Mouse (Mus musculus) ES-CJ7 (cell line): ENCODE measurements around the gene Ergic1.
A peak's percentile ranks its signal among the peaks of the same experiment; 100 is the strongest.

ENCODE experiments used
- DNase-seq: peaks from one replicate; pipeline ENCODE4 v3.0.0; 2011; ENCODE audit warnings: low read depth, low spot score

The Ergic1 gene

DNA sequence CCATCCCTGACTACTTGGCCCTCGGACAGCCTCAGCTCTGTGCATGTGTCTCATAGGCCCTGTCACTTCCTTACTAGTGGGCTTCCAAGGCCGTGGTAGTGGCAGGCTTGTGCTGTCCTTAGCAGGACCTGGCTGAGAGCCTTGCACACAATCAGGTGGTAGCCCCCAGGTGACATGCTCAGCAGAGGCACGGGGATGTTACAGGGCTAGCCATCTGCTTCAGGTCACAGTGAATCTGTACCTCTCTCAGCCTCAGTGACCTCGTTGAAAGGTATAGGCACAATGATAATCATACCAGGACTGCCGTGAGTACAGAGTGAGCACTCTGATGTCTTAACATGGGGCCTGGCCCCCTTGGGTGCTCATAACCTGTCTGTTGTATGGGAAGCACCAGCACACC is 13.4 kb downstream of the Ergic1 start:
- DNase-seq, result no peak

DNA sequence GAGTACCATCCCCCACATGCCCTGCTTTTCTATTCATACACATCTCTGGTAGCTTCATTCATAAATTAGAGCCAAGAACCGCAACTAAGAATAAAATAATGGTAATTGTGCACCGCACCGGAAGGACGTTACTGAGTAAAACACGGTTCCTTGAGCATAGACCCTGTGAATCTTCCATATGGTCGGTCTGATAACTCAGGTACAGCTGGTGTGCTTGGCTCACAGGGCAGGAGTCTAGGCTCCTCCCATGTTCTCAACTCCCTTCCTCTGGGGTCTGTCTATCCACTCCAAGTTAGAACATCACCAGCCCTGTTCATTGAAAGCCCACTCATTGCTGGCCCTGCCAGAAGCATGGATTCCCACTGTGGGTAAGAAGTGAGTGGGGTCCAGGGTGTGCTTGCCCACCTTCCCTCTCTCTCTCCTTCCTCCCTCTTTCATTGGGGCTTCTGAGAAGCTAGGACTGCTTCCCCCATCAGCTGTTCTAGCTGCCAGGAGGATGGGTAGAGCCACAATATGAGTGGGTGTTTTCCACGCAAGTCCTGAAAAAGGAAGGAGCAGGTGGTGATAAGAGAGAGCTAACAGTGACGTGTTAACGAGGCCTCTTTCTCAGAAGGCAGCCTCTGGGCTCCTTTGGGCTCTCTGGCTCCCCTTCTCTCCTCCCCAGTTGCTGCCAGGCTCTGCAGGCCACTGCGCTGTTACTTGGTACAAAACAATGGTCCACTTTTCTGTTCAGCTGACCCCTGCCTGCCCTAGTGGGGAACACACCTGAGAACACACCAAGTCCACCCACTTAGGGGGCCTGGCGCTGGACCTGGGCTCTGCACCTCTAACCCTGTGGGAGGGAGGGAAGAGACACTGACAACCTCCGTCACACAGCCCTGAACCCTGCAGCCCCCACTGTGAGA is 14.7 kb downstream of the Ergic1 start:
- DNase-seq, result no peak

DNA sequence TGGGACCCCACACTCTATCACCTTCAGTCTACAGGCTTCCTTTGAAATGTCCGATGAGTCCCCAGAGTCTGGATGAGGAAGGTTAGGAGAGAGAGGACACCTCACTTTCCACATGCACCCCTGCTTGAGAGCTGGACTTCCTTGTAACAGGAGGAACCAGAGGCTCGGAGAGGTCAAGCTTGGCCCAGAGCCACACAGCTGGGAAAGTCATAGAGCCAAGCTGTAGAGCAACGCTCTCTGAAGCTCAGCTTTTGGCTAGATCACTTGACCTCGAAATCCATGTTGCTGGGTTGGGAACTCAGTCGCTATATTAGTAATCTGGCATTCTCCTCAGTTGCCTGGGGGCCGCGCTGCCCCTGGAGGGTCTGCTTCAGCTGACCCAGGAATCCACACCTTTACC is 15.5 kb downstream of the Ergic1 start:
- no peak for DNase-seq

DNA sequence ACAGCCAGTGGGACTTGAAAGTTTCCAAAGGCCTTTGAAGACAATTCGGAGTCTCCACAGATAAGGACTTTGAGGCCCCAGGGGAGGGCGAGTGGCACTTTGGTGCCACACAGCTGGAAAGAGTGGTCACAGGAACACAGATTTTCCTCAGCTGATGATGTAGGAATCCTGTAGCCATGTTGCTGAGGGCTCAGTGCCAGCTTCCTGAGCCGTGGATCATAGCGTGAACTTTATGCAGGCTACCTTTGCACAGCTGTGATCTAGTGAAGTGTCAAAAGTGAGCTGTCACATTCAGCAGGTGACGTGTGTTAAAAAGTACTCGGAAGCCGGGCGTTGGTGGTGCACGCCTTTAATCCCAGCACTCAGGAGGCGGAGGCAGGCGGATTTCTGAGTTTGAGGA is 16.0 kb downstream of the Ergic1 start:
- no peak for DNase-seq

DNA sequence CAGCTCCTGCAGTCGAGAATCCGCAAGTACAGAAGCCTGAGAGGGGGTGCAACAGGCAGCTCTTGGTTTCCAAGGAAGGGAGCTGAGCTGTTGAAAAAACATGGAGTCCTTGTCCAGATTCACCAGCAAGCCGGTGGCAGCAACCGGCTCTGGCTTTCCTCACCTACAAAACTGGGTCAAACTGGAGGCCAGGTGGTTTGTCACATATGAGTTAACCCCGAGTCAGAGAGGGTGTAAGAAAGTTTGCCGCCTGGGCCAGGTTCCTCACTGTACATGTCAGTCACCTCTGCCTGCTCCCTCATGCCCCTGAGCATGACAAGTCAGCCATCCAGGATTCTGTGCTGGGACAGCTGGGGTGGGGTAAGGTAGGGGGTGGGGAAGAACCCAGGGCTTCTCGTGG is 16.9 kb downstream of the Ergic1 start:
- DNase-seq, result no peak

DNA sequence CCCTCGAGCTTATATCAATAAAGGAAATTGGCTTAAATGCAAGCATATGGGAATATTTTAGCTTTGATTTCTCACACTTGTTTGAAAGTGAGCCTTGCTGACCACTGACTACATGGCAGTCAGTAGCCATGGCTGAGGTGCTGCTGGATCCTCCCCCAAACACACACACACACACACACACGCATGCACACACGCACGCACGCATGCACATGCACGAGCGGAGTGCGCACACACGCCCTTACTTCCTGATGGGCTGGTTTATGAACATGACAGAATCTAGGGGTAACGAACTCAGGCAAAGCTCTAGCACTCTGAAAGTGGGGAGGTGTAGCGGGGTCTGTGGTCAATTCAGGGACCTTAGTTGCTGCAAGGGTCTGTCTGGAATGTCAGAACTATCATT is 17.5 kb downstream of the Ergic1 start:
- no peak for DNase-seq

DNA sequence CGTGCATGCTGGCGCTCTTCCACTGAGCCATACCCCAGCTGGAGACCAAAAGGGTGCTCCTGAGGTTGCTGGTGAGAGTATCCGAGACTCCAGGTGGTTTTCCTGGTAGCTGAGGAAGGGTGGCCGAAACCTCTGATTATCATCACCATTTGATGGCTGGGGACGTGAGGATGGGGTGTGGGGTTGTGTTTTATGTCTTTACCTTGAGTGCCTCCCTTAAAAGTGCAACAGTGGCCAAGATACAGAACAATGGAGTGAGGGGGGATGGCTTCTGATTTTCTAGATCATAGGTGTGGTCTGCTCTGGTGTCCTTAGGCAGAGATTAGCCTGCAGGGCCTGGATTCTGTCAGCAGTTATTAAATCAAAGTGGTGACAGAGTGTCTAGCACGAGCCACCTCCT is 18.1 kb downstream of the Ergic1 start:
- no peak for DNase-seq

DNA sequence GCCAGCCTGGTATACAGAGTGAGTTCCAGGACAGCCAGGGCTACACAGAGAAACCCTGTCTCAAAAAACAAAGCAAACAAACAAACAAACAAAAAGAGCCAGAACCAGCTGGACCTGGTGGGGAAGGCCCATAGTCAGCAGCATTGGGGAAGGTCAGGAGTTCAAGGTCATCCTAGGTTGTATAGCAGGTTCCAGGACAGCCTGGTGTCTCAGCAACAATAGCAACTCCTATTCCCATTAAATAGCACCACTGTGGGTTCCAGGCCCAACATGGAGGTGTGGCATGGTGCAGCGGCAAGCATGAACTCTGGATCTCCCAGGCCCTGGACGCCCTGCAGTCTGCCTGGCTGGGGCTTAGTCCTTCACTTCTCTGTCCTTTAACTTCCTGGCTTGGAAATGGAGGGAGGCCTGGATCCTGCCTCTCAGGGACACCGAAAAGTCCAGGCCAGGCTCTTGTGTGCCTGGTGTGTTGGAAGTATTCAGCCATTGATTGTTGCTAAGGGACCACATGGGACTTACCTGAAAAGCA is 19.6 kb downstream of the Ergic1 start:
- peak; percentile 74 for DNase-seq

DNA sequence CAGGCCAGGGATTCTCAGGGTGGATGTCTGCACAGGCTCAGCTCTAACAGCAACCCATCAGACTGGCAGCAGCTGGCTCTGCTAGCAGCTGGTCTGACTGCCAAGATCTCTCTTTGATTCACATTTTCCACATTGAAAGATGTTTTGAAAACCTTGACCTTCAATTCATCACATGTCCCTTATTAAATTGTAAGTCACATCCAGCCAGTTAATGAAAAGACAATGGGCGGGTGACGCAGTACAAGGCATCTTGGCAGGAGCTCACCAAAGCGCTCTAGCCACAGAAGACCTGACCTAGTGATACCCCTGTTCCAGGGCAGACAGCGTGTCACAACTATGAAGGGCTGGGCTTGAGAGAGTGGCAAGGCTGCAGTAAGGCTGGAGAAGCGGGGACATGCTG is 21.0 kb downstream of the Ergic1 start:
- no peak for DNase-seq

DNA sequence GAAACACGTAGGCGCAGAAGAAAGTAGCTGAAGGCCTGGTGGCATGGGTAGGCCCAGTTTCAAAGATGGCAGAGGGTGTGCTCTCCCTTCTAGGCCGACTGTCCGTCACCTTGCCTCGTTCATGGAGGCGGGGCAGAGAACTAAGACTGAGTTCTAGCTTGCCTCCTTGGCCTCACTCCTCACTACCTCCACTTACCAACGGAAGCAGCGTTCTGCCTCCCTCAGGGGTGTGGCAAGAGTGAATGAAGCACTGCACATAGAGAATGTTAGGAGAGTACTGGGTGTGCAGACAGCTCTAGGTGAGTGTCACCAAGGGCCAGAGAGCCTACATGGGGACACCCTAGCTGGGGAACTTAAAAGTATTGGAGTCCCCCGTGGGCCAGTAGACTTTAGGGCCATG is 21.8 kb downstream of the Ergic1 start:
- no peak for DNase-seq

DNA sequence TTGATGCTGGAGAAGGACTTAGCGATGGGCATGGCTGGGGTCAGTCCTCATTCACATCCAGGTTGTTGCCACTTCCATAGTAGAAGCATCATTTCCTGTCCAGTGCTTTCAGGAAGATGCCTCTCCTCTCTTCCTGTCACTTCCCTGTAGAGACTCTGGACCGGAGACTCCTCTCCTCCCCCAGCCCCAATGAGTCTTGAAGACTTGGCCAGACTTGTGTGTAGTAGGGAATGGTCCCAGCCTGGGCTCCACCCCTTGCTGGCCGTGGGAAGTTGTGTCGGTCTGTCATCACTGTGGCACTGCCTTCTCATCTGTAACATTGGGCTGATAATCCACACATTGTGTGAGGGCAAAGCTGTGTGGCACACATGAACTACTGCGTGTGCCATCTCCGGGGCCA is 22.3 kb downstream of the Ergic1 start:
- DNase-seq, result no peak

DNA sequence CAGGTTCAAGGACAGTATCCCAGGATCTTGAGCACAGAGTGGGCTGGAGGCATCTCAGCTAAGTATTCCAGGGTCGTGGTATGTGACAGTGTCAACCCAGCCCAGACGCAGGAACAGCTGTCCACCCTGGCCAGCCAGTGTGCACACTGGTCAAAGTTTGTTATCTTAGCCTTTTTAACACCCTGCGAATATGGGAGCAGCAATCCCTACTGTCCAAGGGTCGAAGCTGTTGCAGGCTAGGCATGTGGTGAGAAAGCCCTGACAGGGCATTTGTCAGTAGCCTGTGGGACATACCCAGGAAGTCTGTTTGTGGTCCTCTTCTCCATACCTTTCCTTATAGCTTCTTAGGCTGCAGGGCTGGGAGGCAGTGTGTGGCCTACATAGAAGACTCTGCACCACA is 22.8 kb downstream of the Ergic1 start:
- DNase-seq, result no peak

DNA sequence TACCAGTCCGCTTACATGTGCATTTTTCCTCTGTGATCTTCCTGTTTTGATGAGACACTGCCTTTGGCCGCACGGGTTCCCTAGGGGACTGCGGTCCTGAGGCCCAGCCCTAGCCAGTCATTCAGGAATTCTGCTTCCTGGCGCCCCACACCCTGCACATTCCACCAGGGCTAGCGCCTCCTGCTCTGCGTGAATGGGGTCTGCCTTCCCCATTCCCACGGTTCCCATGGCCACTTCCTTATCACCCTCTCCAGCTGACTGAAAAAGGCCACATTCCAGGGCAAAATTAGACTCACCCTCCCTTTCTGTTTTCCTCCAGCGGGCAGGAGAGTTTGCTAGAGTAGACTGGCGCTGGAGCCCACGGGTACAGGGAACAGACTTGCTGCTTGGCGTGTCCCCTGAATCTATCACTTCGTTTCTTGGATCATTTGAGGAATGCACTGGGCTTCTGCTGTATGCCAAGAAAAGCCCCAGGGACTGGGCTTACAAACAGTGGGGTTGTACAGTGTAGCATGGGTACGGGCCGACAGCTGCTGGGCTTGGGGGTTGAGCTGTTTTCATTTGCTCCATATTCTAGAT is 23.4 kb downstream of the Ergic1 start:
- peak; percentile 56 for DNase-seq

DNA sequence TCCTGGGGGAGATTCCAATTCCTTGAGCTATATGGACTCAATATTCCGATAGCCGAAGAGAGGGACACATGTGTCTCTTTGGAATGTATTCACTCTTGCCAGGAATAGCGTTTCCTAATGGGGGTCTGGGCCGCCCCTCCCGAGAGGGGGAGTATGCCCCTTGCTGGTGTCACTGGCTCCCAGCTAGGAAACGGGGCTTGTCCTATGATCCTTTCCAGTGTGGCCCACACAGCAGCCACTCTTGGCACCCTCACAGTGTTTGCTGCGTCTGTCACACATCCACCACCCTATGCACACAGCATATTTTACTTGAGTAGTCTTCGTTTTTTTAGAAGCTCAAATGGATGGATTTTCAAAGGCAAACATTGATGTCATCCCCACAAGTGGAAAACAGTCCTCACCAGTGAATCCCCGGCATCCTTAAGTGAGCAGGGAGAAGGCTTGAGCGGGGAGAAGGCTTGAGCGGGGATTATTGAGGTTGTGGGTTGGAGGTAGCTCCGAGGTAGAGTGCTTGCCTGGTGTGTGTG is 26.7 kb downstream of the Ergic1 start:
- DNase-seq, result no peak

DNA sequence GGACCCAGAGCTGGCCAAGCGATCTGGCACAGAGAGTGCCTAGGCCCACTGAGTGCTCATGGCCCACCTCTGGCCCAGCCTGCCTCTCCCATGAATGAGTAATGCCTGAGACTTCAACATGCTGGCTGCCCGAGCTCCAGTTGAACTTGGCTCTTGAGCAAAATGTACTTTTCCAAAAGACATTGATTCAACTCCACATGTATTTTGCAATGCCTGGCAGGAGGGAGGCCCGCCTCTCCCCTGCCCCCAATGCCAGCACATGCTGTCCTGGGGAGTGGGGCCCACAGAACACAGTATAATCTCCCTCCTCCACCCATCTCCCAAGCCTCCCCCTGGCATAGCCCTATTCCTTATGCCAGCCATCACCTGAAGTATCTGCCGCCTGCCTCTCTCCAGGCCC is 31.2 kb downstream of the Ergic1 start:
- no peak for DNase-seq

DNA sequence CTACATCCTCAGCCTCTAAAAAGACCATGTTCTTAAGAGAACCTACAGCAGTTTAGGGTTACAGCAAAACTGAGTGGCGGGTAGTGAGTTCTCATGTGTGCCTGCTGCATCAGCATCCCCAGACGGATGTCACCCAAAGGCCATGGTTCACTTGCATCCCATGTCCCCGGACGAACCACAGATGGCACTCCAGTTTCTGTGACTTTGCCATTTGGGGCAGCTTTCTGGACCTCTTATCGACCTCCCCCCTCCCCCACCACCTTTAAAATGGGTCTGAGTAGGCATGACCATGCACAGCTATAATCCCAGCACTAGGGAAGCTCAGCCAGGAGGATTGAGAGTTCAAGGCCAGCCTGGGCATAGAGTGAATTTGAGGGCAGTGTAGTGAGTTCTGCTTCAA is 31.9 kb downstream of the Ergic1 start:
- DNase-seq, result no peak

DNA sequence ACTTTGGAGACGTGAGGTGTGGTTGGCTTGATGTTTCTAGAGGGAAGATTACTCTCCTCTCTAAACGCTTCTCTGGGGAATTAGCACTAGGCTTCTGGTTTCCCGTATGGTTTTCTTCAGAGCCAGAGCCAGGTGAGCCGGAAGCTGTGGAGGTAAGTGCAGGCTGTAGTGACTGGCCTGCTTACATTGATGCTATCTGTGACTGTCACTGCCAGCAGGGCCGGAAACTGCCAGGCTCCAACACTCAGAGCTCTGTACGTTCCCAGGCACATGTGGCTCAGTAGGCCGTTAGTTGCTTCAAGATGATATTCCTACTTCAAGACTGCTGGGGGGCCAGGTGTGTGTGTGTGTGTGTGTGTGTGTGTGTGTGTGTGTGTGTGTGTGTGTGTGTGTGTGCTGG is 32.9 kb downstream of the Ergic1 start:
- no peak for DNase-seq

DNA sequence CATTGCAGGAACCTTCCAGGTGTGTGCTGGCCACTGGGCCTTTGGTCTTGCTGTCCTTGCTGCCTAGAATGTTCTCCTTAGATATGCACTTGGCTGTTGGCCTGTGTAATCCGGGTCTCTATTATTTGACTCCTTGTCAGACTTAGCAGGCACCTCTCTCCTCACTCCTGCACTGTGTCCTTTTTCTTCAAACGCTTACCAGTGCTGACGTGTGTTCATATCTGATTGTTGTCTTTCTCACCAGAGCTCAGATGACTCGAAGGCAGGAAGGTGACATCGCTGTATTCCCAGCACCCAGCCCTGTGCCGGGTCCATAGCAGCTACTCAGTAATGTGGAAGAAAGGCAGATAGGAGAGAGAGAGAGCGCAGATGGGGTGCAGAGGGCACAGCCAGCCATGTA is 33.7 kb downstream of the Ergic1 start:
- no peak for DNase-seq

DNA sequence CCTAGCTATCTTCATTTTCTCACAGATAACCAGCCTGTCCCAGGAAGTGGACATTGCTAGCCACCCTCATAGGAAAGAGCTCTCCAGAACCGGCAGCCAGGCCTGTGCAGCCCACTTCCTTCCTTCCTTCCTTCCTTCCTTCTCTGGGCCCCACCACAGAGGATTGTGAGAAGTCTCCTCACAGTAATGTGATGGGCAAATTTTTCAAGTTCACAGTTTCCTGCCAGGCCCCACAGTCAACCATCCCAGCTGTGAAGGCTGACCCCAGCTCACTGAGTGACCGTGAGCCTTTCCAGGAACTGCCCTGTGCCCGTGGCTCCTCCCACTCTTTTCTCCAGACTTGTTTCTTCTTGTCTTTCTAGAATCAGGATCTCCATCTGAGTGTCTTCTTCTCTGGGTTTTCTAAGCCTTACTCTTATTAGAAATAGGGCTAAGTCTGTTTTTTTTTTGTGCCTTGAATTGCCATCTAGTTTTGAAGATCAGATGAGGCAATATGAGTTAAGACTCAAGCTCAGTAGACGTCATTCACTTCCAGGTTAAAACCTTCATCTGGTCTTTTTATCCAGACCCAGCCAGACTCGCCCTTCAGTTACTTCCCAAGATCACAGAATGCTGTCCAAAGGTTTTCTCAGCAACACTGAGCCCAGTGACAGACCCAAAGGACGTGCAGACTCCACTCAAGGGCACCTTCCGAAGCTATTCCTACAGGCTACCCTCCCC is 34.3 kb downstream of the Ergic1 start:
- DNase-seq, result no peak

DNA sequence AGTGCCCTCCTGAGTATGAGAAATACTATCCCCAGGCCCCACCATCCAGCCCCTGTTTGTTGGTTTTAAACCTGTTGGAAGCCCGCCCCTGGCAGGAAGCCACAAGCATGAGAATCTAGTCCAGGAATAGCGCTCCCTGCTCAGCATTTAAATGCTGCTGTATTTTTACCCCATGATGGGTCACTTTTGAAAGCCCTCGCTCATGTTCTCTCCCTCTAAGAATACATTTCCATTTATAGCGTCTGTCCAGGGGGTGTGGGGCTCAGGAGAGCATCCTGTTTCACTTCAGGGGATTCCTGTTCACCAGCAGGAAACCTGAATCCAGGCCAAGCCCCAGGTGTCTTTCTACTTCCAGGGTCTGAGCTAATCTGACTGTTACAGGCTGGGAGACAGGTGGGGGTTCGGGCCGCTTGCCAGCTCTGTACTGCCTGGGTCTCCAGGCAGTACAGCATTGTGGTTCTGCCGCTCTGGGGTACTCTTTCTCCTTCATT is 34.9 kb downstream of the Ergic1 start:
- peak; percentile 61 for DNase-seq

DNA sequence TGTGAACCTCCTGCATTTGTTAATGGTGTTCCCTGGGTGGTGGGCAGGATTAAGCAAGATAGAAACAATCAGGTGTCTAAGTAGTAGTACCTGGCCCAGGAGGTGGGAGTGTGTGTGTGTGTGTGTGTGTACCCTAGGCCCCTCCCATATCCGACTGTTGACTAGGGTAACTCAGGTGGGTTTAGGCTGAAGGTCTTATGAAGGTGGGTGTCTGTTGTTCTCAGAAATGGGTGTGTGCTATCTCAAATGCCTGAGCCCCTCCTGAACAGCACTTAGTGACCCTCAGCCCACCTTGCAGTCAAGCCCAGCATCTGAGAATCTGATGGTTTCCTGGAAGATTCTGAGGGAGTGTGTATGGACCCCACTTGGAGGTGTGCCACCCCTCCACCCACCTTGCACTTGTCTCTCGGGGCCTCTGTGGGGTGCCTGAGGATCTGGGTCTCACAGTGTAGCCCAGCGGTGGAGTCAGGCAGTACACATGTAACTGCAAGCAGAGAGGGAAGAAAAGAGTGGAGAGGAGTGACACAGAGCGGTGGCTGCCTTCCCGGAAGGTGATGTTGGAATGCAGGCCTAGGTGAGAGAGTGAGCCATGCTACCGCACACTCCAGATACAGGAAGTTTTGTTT is 35.7 kb downstream of the Ergic1 start:
- peak; percentile 64 for DNase-seq

DNA sequence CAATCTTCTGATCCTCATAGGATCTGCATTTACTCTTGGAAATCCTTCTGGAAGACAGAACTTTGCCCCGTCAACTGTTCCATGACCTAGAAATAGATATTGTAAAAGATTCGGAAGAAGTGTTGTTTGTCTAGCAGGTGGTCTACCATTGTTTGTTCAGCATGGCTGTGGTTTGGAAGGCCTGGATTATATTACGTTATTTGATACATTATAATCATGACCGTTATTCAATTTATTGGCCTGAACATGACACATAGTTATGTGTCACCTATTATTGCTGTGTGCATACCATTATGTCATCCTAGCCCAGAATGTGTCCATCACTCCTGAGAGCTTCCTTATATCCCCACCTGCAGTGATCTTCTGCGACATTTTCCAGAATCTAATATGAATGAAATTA is 37.6 kb downstream of the Ergic1 start:
- DNase-seq, result no peak
